Mouse (Mus musculus): ENCODE results near the gene Trmt11. TPM values are rescaled to one million over a fixed set of nuclear protein-coding genes. Genes with fewer than 3 reads are reported as not detected.

The Trmt11 gene
- total and polyA plus RNA-seq, 3 experiments: 1.1 to 6.4 (median 4.3) TPM

DNA sequence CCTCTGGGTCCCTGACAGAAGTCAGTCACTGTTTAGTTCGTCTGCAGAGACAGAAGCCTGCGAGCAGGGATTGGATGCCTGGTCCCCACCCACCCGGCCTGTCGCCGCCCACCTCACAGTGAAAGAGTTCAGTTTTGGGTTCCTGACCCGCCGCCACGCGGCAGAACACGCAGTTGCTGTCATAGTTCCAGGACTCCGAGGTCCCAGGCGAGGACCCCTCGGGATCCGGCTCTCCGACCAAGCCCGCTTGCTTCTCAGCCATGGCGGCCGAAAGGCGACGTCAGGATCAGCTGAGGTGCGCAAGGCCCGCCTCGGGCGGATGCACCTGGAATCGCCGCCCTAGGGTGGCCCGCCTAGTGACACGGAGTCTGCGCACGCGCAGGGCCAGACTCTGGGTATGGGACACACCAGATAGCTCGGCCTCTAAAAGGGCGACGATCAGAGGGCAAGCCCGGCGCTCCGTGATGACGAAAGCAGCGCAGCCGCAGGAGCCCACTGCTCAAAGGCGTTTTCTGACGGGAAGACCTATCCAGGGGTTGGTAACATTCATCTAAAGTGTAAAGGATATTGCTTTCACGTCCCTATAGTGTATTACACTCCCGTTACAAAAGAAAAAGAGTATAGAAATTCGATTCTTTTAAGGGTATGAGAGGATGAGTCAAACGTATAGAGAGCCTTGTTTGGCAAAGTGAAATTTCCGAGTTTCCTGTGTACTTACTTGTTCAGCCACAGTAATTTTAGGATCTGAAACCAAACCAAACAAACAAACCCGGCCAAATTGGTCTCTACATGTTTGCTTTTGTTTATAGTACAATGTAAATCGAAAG, 17.8 kb upstream of the Trmt11 start:
- H3K4me3 ChIP-seq: peak overlapping the region; percentile 59
- no peaks in the 10 kb centered on the region; the same call in 1 of the 2 replicates for H3K4me1 ChIP-seq (ENCODE audit: control insufficient read depth, insufficient read depth, low read length)
- H3K36me3 ChIP-seq (ENCODE audit: control insufficient read depth, insufficient read depth, low read length): no peaks in the 10 kb centered on the region; the same call in 1 of the 2 replicates
- peak; percentile 48 for TF ChIP-seq EP300 (IDR thresholded peaks at IDR 0.05; ENCODE audit: insufficient read depth, low read depth, low read length)
- peak; percentile 90 for TF ChIP-seq POLR2A (IDR thresholded peaks at IDR 0.05; ENCODE audit: insufficient read depth, low read depth, low read length)
- TF ChIP-seq CTCF (IDR thresholded peaks at IDR 0.05): peak; percentile 52
- WGBS: 1% methylated on average over 49 of the region's 49 CpGs
- H3K27me3 ChIP-seq (ENCODE audit: control insufficient read depth, insufficient read depth, low read length): no peaks in the 10 kb centered on the region
- peak overlapping the region; percentile 99 for H3K27ac ChIP-seq
- intact Hi-C loops (cut with DNase I): loop anchor here (2.0 to 10.0 kb wide), 3 partner anchors 18 to 990 kb away; partner anchors contain the start of genes Hddc2, Rnf217 and Trmt11
- peak overlapping the region; percentile 63 for H3K9ac ChIP-seq (ENCODE audit: low read depth, low read length)
- peak; percentile 98 to 100 for DNase-seq
- no peaks in the 10 kb centered on the region for H3K79me2 ChIP-seq (replicated peaks; ENCODE audit: control insufficient read depth, insufficient read depth, low read length)

GRCm38 (mm10) chr10:30613039-30613438, 12.5 kb upstream of the Trmt11 start:
- no peak for TF ChIP-seq CTCF (IDR thresholded peaks at IDR 0.05)
- Histone ChIP-seq H3K79me2 (replicated peaks; ENCODE audit: control insufficient read depth, insufficient read depth, low read length) (no peaks in the 10 kb centered on the region), H3K27ac (no peak overlapping the region), H3K4me1 (ENCODE audit: control insufficient read depth, insufficient read depth, low read length) (no peaks in the 10 kb centered on the region; the same call in 1 of the 2 replicates), H3K9ac (ENCODE audit: low read depth, low read length) (no peak overlapping the region), H3K27me3 (ENCODE audit: control insufficient read depth, insufficient read depth, low read length) (no peaks in the 10 kb centered on the region), H3K4me3 (no peak overlapping the region), H3K36me3 (ENCODE audit: control insufficient read depth, insufficient read depth, low read length) (peaks cover 2% of the 10 kb centered on the region; the same call in 1 of the 2 replicates)
- intact Hi-C loops (cut with DNase I): loop anchor here (5.0 to 10.0 kb wide), 2 partner anchors 702 to 1256 kb away; partner anchors contain the start of gene Hddc2
- DNase-seq: no peak
- WGBS: 81% methylated on average over 4 of the region's 4 CpGs

DNA sequence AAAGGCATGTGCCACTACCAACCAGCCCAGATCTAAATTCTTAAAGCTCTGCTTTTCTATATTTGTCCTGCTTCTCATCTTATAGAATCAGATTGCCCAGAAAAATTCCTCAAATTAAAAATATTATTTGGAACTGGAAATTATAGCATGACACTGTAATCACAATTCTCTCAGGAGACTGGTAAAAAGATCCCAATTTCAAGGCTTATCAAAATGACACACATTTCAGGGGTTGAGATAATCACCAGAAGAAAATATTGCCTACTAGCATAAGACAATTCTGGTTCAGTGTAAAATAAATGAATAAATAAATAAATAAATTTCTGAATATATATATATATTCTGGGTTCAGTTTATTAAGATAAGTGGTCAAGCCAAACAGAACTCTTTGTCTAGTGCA, 9.1 kb upstream of the Trmt11 start:
- H3K9ac ChIP-seq (ENCODE audit: low read depth, low read length): no peak overlapping the region
- no peak for TF ChIP-seq POLR2A (IDR thresholded peaks at IDR 0.05; ENCODE audit: insufficient read depth, low read depth, low read length)
- no peak for TF ChIP-seq CTCF (IDR thresholded peaks at IDR 0.05)
- no peak for TF ChIP-seq EP300 (IDR thresholded peaks at IDR 0.05; ENCODE audit: insufficient read depth, low read depth, low read length)
- H3K27ac ChIP-seq: no peak overlapping the region
- H3K4me3 ChIP-seq: no peak overlapping the region
- no peaks in the 10 kb centered on the region for H3K79me2 ChIP-seq (replicated peaks; ENCODE audit: control insufficient read depth, insufficient read depth, low read length)
- H3K27me3 ChIP-seq (ENCODE audit: control insufficient read depth, insufficient read depth, low read length): no peaks in the 10 kb centered on the region
- peaks cover 2% of the 10 kb centered on the region; the same call in 1 of the 2 replicates for H3K36me3 ChIP-seq (ENCODE audit: control insufficient read depth, insufficient read depth, low read length)
- intact Hi-C loops (cut with DNase I): loop anchor here (5.0 to 10.0 kb wide), 2 partner anchors 705 to 1252 kb away; partner anchors contain the start of gene Hddc2
- DNase-seq: no peak
- no peaks in the 10 kb centered on the region for H3K4me1 ChIP-seq (ENCODE audit: control insufficient read depth, insufficient read depth, low read length)

DNA sequence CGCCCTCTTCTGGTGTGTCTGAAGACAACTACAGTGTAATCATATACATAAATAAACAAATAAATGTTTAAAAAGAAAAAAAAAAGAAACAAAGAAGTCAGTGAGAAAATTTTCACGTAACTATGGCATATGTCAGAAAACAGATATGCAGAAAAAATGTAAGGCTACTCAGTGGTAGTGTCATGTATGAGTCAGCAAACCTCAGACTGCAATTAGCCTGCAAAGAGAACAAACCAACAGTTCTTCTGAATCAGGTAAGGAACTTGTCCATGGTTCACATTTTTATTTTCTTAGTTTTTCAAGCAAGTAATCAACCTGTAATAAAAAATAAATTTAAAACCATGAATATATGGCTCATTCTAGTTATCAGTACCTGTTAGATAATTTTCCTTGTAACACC, 7.6 kb upstream of the Trmt11 start:
- WGBS: 66% methylated on average over 2 of the region's 2 CpGs
- Histone ChIP-seq H3K27me3 (ENCODE audit: control insufficient read depth, insufficient read depth, low read length) (no peaks in the 10 kb centered on the region), H3K79me2 (replicated peaks; ENCODE audit: control insufficient read depth, insufficient read depth, low read length) (no peaks in the 10 kb centered on the region), H3K36me3 (ENCODE audit: control insufficient read depth, insufficient read depth, low read length) (peaks cover 2% of the 10 kb centered on the region; the same call in 1 of the 2 replicates), H3K4me1 (ENCODE audit: control insufficient read depth, insufficient read depth, low read length) (no peaks in the 10 kb centered on the region), H3K27ac (no peak overlapping the region), H3K4me3 (no peak overlapping the region), H3K9ac (ENCODE audit: low read depth, low read length) (no peak overlapping the region)
- intact Hi-C loops (cut with DNase I): no loop called here
- TF ChIP-seq CTCF (IDR thresholded peaks at IDR 0.05) (no peak), EP300 (IDR thresholded peaks at IDR 0.05; ENCODE audit: insufficient read depth, low read depth, low read length) (no peak), POLR2A (IDR thresholded peaks at IDR 0.05; ENCODE audit: insufficient read depth, low read depth, low read length) (no peak)
- no peak for DNase-seq

- Histone ChIP-seq H3K36me3 (ENCODE audit: control insufficient read depth, insufficient read depth, low read length) (peaks cover 3% of the 10 kb centered on the region; the same call in 1 of the 2 replicates), H3K9ac (ENCODE audit: low read depth, low read length) (peak overlapping the region; percentile 82), H3K4me3 (peak overlapping the region; percentile 64), H3K27ac (peak overlapping the region; percentile 94), H3K79me2 (replicated peaks; ENCODE audit: control insufficient read depth, insufficient read depth, low read length) (no peaks in the 10 kb centered on the region; the same call in 1 of the 2 replicates), H3K27me3 (ENCODE audit: control insufficient read depth, insufficient read depth, low read length) (no peaks in the 10 kb centered on the region), H3K4me1 (ENCODE audit: control insufficient read depth, insufficient read depth, low read length) (no peaks in the 10 kb centered on the region)
- DNase-seq: no peak
- WGBS: under 1% methylated on average over 27 of the region's 27 CpGs
- TF ChIP-seq POLR2A (IDR thresholded peaks at IDR 0.05; ENCODE audit: insufficient read depth, low read depth, low read length) (no peak), EP300 (IDR thresholded peaks at IDR 0.05; ENCODE audit: insufficient read depth, low read depth, low read length) (no peak), CTCF (IDR thresholded peaks at IDR 0.05) (no peak)
- intact Hi-C loops (cut with DNase I): loop anchor here (2.0 to 5.0 kb wide), 2 partner anchors 19 to 212 kb away; no protein-coding TSS in a partner anchor
These were observed 435 bp downstream of the Trmt11 start for GRCm38 (mm10) chr10:30600094-30600534.

DNA sequence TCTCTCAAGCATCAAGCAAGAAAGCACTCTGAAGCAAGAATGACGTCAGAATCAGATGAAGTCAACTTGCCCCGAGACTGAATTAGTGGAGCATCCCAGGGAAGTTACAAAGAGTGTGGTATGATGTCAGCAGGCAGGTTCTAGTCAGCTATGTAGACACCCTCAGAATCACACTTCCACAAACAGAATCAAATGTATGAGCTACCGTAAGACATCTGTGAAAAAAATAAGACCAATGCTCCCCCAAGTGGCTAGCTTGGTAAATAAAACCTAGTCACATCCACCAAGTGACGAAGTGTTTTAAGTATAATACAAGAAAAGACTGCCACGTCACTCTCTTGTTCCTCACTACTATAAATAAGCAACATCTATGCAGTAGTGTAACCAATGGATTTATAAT, 13.5 kb downstream of the Trmt11 start:
- H3K4me1 ChIP-seq (ENCODE audit: control insufficient read depth, insufficient read depth, low read length): no peaks in the 10 kb centered on the region
- no peak overlapping the region for H3K9ac ChIP-seq (ENCODE audit: low read depth, low read length)
- H3K27me3 ChIP-seq (ENCODE audit: control insufficient read depth, insufficient read depth, low read length): no peaks in the 10 kb centered on the region
- no peak for TF ChIP-seq POLR2A (IDR thresholded peaks at IDR 0.05; ENCODE audit: insufficient read depth, low read depth, low read length)
- TF ChIP-seq EP300 (IDR thresholded peaks at IDR 0.05; ENCODE audit: insufficient read depth, low read depth, low read length): no peak
- peak; percentile 40 for TF ChIP-seq CTCF (IDR thresholded peaks at IDR 0.05)
- DNase-seq: no peak
- no peak overlapping the region for H3K27ac ChIP-seq
- WGBS: 63% methylated on average over 5 of the region's 5 CpGs
- H3K79me2 ChIP-seq (replicated peaks; ENCODE audit: control insufficient read depth, insufficient read depth, low read length): no peaks in the 10 kb centered on the region
- no peak overlapping the region for H3K4me3 ChIP-seq
- H3K36me3 ChIP-seq (ENCODE audit: control insufficient read depth, insufficient read depth, low read length): no peaks in the 10 kb centered on the region
- intact Hi-C loops (cut with DNase I): no loop called here
